Mouse (Mus musculus): ENCODE data around the gene Tekt5.

- TF ChIP-seq CTCF (IDR thresholded peaks at IDR 0.05; ENCODE audit: borderline replicate concordance, insufficient read depth, low read length), result no peak
- no peak for TF ChIP-seq POLR2A (IDR thresholded peaks at IDR 0.05; ENCODE audit: low read depth, low read length)
Observed at GRCm38 (mm10) chr16:10366240-10367217, 28.8 kb downstream of the Tekt5 start.
